Mouse (Mus musculus) left cerebral cortex, postnatal 14 days (tissue): ENCODE measurements around the gene Amn. TPM values are rescaled to one million over a fixed set of nuclear protein-coding genes. Genes with fewer than 3 reads are reported as not detected.
A peak's percentile ranks its signal among the peaks of the same experiment; 100 is the strongest.

ENCODE experiments used
- DNase-seq, 2 experiments: peaks; one replicate each; pipeline ENCODE4 v3.0.0; 2021 to 2022; ENCODE audit warnings: low spot score in 2 of 2, mixed read lengths in 1 of 2
- intact Hi-C: fragments of 180-260 bp; cut with DNase I; formaldehyde crosslinking; loops from one replicate; pipeline ENCODE4 v1.15.1; 2025
- long read RNA-seq, 2 experiments: library from polyadenylated mRNA; stranded (forward); transcript quantifications; one replicate each; pipeline ENCODE4 v2.0.0; 2021
- total RNA-seq, 2 experiments: library from RNA; stranded (reverse); gene quantifications; 2 replicates each; pipeline ENCODE4 v1.2.3; 2021

Amn gene
- total RNA-seq = 10 to 100 TPM; 15.1 to 18.7 TPM
- long read RNA-seq, experiment 1, transcript Amn-202 (7 exons, 1,024 nt) = major isoform, 11 of 35 reads
- long read RNA-seq, experiment 1, partial matches to known transcripts = 18 of 35 reads
- long read RNA-seq, experiment 1, other reads (novel, unspliced or antisense) = 6 of 35 reads
- long read RNA-seq, experiment 2, transcript Amn-202 (7 exons, 1,024 nt) = major isoform, 10 of 23 reads
- long read RNA-seq, experiment 2, partial matches to known transcripts = 13 of 23 reads
- long read RNA-seq, experiment 2, other reads (novel, unspliced or antisense) = 0 of 23 reads

DNA sequence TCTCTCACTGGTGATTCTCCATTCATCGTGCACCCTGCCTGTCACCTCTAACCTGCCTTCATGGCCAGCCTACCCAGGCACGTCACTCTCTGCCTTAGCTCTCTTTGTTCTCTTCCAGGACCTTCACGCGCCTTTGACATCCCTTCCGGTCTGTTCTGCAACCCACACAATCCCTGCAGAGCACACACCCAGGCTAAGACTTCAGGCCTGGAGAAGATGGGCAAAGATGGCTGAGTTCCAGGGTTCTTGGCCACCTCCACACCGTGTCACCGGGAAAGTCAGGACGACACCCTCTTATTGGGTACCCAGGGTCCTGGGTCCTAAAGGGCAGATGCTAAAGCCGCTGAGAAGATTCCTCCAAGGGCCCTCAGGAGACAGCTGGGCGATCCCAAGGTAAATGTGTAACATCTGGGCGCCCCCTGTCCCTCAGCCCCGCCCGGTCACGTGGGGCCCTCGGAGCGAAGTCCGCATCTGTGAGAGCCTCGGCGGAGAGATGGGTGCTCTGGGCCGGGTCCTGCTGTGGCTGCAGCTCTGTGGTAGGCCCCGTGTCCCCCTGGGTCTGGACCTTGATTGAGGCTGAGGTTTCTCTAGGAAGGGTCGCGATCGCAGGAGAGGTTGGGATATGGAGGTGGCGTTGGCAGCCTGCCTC, at the start of gene Amn:
Gene Amn (plus strand): TSS at position 467 of the 649 bp plus-strand sequence.
- intact Hi-C loops = loop anchor here (10.0 kb wide), 1 partner anchor 186 kb away; no protein-coding TSS in a partner anchor

DNA sequence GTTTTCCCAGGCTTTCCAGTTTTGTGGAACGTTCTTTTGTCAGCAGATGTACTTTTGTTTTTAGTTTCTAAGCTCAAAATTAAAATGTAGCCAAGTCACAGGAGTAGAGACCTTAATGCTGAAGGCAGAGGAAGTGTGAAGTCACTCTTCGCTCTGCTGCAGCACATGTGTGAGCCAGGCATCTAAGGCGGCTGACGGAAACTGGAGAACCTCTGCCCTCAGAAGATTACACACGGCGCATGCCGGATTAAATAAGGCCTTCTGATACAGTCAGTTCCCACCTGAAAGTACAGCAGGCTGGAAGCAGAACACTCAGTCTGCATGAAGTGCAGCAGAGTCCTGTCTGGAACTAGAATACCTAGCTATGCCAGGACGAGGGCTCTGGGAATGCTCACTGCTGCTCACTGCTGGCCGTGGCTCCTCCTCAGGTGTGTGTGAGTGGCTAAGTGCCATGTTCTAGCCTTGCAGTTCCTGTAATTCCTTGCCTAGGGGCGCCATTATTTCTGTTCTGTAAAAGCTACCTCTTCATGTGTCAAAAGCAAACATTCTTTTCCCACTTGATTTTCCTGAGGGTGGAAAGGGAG, 45.6 kb upstream of the Amn start:
- no peak for DNase-seq
- intact Hi-C loops = no loop called here

More for the DNA sequence above, at the start of gene Amn:
- DNase-seq = no peak

DNA sequence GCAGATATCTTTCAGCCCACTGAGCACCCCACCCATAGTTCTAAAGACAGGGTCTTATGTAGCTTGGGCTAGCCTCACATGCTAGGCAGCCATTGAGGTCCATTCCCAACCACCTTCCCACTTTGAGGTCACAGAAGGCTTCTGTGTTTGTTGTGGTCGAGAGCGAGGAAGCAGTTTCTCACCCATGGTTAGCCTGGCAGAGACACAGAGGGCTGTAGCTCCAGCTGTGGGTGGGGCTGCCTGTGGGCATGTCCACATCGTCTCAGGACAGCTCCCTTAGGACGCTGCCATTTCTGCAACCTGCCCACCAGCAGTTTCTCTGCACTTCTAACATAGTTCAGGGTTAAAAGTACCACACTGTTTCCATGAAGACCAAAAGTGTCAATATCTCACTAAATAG, 43.5 kb upstream of the Amn start:
- DNase-seq = no peak
- intact Hi-C loops = no loop called here

DNA sequence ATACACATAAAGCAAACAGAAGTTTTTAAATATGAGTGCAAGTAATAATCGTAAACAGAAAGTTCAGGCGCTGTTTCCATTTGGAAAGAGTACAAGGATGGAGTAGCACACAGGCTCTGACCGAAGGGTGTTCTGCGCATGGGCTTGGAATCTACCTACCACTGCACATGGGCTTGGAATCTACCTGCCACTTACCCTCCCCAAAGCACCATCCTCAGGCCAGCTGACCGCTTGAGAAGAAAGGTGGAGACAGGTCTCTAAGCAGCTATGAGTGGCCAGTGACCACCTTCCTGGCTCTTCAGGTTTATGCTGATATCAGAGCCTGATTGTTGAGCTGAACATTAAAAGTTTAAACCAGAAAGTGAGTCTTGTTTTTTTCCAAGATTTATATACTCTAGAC, 42.4 kb upstream of the Amn start:
- no peak for DNase-seq
- intact Hi-C loops = no loop called here

DNA sequence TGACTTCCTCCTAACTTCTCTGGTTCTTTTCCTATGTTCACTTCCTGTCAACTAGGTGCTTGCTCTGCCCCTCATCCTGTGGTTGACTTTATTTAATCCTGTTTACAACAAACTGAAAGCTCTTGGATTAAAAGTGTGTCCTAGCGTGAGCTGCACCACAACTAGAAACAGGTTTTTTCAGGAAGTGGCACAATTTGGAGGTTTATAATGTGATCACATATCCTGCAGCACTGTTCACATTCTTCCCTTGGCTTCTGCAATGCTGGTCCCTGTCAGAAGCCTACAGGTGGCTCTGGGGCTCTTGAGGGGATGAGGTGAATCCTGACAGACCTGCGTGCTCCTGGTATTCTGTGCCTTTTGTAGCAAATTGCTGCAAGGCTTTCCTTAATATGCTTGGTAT, 40.1 kb upstream of the Amn start:
- no peak for DNase-seq
- intact Hi-C loops = no loop called here

DNA sequence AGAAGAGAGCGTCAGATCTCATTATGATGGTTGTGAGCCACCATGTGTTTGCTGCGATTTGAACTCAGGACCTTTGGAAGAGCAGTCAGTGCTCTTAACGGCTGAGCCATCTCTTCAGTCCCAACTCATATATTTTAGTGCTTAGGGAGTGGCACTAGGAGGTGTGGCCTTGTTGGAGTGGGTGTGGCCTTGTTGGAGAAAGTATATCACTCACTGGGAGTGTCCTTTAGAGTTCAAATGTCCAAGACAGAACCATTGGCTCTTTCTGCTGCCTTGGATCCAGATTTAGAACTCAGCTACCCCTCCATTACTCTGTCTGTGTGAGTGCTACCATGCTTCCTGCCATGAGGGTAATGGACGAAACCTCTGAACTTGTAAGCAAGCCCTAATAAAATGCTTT, 37.1 kb upstream of the Amn start:
- intact Hi-C loops = no loop called here
- DNase-seq = no peak

DNA sequence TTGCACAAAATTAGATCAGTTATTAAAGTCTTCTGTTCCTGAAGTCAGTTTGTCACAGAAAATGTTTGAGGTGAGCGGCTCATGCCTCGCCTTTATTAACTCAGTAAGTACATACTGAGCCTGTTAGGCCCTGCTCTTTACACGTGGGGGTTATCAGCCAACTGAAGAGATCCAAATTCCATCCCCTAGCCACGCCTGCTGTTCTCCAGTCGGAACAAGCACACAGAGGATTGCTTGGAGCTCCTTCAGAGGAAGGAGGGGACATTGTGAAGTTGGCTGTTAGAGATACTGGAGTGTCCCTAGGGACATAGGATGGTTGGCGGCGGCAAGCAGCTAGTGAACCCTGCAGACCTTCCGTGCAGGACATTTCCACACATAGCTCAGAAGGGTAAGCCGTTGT, 36.5 kb upstream of the Amn start:
- DNase-seq = no peak
- intact Hi-C loops = no loop called here

DNA sequence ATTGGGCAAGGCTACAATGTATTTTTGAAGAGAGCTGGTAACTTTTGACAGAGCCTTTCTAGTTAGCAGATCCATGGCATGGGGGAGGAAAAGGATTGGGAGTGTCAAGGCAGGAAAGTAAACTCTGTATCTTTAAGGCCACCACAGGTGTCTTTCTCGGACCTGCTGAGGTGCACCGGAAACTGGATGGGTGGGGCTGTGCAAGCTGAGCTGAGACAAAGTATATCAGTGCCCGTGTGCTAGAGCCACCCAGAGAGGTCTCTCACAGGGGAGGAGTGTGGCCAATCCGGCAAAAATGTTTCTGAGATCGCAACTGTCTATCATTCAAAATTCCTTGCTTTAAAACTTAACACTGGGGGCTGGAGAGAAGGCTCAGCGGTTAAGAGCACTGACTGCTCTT, 35.3 kb upstream of the Amn start:
- no peak for DNase-seq
- intact Hi-C loops = no loop called here

DNA sequence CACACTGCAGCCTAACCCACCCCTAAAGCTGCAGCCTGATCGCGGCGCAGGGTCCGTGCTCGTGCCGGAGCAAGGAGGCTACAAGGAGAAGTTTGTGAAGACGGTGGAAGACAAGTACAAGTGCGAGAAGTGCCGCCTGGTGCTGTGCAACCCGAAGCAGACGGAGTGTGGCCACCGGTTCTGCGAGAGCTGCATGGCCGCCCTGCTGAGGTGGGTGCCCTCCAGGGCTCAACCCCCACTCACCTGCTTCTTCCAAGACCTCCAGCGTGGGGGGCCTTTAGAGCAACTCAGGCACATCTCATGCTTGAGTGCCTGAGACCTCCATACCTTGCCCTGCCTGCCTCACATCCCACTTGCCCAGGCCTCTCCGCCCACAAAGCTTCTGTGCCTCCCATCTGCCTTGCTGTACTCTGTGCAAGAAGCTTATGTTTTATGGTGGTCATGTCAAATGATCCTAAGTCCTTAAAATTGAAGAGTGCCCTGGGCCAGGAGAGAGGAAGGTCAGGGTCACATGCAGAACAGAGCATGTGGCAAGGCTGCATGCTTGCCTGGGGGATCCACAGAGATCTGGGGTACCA, 33.2 kb upstream of the Amn start:
- intact Hi-C loops = no loop called here
- no peak for DNase-seq

DNA sequence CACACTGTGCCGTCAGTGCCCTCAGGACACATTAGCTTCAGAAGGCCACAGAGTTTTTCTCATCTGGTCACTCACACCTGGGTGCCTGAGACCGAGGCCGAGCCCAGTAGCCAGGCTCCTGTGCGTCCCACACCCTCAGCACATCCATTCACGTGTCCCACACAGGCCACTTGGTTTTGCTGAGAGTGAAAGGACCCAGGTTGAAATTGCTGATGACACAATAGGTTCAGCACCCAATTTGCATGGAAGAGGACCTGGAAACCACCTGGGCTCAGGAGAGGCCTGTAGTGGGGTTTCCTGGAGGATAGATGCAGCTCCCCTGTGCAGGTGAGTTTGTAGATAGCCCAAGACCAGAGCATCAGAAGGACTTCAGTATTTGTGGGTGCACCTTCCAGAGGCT, 32.5 kb upstream of the Amn start:
- no peak for DNase-seq
- intact Hi-C loops = no loop called here

DNA sequence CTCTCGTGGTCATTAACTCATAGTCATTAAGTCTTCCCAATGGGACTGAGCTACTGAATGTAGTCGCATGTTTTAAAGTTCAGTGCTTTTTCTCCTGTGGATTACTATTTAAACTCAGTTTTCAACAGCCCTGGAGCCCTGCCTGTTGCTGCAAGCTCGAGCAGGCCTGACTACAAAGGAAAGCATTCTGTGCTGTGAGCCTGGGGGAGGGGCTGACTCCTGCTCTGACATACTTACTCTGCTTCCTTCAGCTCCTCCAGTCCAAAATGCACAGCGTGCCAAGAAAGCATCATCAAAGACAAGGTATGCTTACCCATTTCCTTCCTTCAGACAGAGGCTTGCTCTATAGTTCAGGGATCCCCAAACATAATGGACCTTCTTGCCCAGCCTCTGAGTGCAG, 32.1 kb upstream of the Amn start:
- intact Hi-C loops = no loop called here
- peak; percentile 49 to 62 for DNase-seq

DNA sequence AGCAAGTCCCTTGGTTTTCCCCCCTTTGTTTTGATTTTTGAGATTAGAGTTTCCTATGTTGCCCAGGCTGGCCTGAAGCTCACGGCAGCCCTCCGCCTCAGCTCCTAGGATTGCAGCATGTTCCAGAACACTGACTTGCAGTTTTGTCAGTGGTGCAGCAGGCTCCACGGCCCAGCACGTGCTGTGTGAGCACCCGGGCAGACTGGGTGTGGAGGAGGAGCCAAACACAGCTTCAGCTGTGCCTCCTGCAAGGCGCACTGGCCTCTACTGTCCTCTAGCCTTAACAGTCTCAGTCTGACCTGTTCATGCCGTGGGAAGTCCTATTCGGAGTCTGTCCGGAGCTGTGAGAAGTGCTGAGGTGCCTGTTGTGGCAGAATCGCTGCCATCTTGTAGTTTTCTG, 31.0 kb upstream of the Amn start:
- intact Hi-C loops = no loop called here
- no peak for DNase-seq

DNA sequence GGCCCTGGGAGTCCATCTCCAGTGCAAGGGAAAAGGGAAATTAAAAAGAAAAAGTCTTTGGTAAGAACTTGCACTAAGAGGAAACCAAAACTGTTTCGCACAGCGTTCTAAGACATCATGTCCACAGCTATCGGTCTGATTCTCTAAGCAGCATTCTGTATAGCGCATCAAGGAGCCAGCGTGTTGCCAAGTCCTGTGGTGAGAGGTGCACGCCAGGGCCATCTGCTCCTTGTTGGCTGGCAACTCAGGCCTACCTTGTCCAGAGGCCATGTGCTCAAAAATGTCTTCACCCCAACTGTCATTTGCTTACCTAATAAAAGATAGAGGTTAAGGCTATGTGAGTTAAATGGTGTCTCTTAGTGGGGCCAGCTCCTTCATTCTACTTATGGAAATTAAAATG, 29.0 kb upstream of the Amn start:
- intact Hi-C loops = no loop called here

DNA sequence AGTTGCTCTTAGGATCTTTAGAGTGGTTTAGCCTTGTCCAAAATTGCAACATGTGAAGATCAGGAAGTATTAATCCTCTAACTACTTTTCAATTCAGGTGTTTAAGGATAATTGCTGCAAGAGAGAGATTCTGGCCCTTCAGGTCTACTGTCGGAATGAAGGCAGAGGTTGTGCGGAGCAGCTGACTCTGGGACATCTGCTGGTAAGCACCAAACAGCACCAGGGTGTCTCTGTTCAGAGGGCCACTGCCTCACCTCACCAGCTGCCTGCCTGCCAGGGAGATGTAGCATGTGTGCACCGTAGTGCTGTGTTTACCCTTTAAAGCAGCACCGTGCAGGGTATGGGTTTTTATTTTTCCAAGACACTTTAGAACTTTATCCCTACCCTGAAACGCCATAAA, 28.5 kb upstream of the Amn start:
- no peak for DNase-seq
- intact Hi-C loops = no loop called here

More for the DNA sequence above, 29.0 kb upstream of the Amn start:
- DNase-seq = no peak

DNA sequence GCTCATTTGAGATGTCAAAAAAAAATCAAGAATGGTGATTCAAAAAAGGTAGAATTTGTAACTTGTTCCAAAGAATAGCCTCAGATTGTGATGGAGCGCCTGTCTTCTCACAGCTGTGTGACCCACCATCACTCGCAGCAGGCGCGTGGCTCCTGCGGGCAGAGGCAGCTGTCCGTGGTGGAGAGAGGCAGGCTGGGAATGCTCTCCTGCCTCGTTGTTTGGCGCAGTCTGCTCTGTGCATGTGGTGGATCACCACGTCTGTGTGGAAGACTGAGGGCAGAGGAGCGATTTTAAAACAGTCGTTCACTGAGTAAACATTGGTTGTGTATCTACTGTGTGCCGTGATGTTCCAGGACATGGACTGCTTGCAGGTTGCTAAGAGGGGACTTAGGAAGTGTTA, 27.2 kb upstream of the Amn start:
- DNase-seq = no peak
- intact Hi-C loops = no loop called here

DNA sequence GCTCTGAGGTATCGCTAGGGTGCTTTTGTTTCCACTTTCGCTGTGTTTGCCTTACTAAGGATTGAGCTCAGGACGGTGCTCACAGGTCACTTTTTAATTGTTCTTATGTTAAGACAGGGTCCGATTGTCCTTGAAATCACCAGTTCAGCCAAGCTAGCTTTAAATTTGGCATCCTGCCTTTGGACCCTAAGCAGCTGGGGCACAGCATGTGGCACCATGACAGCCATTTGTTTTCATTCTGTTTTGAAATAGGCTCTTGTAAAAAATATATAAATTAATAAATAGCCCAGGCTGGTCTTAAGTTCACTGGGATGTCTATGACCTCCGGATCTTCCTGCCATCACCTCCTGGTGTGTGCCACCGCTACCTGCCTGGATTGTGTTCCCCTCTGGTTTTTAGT, 25.8 kb upstream of the Amn start:
- no peak for DNase-seq
- intact Hi-C loops = no loop called here

DNA sequence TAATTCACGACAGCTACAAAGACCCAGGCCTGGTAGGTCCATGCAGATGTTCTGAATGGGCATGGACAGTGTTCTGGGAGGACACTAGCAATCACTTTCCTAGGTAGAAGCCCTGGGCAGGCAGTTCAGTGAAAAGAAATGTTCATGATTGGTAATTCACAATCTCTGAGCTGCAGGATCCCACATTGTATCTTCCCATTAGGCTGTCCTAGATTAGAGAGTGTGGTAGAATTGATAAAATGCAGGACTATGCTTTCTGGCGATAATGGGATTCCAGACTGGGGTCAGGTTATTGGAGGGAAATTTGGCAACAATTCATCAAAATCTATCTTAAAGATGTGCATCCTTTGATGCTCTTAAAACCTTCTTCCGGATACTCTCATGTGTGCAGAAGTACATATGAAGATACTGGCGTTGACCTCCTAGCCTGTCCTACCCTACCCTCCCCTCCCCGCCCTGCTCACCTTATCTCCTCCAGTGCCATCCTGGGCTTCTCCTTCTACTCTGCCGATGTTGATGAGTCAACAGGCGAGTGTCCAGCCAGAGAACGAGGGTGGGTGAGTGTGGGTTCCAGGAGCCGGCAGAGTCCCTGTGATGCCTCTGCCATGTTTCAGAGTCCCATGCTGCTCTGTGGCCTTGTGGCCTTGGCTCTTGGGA, 24.0 kb upstream of the Amn start:
- DNase-seq = no peak
- intact Hi-C loops = no loop called here

DNA sequence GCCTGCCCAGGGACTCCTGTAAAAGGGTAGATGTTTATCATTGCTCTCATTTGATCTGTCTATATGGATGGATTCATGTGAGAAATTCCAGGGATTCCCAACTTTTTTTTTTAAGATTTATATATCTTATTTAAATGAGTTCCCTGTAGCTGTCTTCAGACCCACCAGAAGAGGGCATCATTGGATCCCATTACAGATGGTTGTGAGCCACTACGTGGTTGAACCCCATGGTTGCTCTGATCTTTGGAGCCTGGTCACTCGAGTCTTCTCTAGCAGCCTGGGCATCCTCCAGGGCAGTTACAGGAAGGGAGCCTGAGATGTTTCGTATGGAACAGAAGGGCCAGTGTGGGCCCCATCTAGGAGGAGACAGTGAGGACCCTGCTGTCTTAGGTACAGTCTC, 21.8 kb upstream of the Amn start:
- intact Hi-C loops = no loop called here
- no peak for DNase-seq

DNA sequence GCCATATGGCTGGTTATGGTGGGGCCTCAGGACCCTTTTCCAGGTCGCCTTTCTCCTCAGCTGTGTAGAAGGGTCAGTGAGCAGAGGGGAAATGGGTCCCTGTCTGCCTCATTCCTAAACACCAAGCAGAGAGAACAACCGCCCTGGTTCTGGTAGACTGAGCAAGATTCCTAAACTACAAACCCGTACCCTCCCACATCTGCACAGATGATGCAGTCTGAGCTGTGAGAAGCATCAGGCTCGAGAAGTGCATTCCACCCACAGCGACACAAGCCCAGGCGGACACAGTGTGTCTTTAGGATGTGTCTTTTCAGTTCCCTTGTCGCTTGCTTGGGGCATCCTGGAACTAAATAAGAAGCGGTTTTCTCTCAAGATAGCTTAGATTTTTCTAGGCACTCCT, 20.8 kb upstream of the Amn start:
- intact Hi-C loops = loop anchor here (5.0 kb wide), 1 partner anchor 88 kb away; no protein-coding TSS in a partner anchor
- DNase-seq = peak; percentile 41 to 46

DNA sequence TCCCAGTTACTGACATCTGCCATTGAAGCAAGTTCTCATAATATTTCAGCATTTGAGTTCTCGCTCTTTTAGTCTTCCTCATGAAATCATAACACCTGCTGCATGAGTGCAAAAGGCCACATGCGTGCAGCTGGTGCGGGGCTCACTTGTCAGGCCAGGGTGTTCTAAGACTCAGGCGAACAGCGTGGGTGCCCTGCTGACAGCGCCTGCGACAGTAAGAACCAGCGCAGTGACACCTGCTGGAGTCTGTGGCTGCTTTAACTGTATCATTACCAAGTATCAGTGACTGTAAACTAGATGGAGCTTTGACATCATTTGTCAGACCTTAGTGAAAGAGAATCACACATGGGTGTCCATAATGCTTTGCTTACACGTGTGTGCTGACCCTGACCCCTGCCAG, 19.7 kb upstream of the Amn start:
- peak in 1 of 2 experiments; percentile 63 for DNase-seq
- intact Hi-C loops = loop anchor here (5.0 kb wide), 1 partner anchor 89 kb away; no protein-coding TSS in a partner anchor
